Mouse (Mus musculus) Patski (cell line): Measurements from ENCODE around the gene Phf12. TPM values are rescaled to one million over a fixed set of nuclear protein-coding genes. Genes with fewer than 3 reads are reported as not detected.

Experiments
- ATAC-seq: fragments of 100-300 bp; one replicate; pipeline ENCODE4 v1.8.0; 2021
- CTCF ChIA-PET: fragments of 350-600 bp; sonication (Branson Sonifier 250); formaldehyde crosslinking; loops from one replicate; lab custom pipeline; 2022; ENCODE audit warnings: inconsistent platforms; lab: Charles Lee
- POLR2A ChIA-PET: fragments of 350-600 bp; sonication (Branson Sonifier 250); formaldehyde crosslinking; loops from one replicate; lab custom pipeline; 2022; ENCODE audit warnings: antibody characterized with exemption, inconsistent platforms; lab: Charles Lee
- DNase-seq: peaks from one replicate; pipeline ENCODE4 v3.0.0-alpha.2; 2011; ENCODE audit warnings: low read depth, low spot score
- H3K27me3 ChIP-seq: fragments of 371-371 bp; one replicate; pipeline ENCODE4 v1.5.1; 2021
- CTCF ChIP-seq: fragments of 100-300 bp; IDR thresholded peaks from one replicate; pipeline ENCODE4 v1.5.1; 2021
- in situ Hi-C: fragments of 300-500 bp; cut with MboI; formaldehyde crosslinking; loops from 3 replicates; pipeline ENCODE4 v1.11.1; 2018; ENCODE audit warnings: low pct_unique_long_range_greater_than_20kb, mixed read lengths
- polyA plus RNA-seq: library from polyadenylated mRNA; unstranded; gene quantifications from one replicate; pipeline ENCODE4 v1.2.3, GENCODE M21; 2021

Phf12 gene
- polyA plus RNA-seq, 1 experiment from 2014 or later: 60.8 TPM

DNA sequence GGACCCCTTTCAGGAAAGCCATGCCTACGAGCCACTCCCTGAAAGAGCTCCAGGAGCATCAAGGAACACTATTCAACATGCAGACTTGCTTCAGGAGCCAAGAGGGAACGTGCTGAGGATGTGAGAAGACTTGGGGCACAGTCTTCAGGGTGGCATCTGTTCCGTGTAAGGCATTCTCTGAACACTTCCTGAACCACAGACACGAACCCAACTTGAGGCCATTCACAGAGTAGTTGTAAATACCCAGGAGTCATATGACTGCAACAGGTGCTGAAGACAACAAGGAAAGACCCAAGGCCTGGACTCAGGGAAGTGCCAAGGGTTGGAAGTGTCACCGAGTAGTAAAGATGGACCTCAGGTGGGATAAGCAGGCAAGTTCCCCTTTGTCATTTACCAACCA, 85.0 kb downstream of the Phf12 start:
- DNase-seq: no peak
- H3K27me3 ChIP-seq: no peaks in the 10 kb centered on the region
- ChIA-PET CTCF (no interaction called here), POLR2A (no interaction called here)
- no peak for ATAC-seq
- TF ChIP-seq CTCF: no peak
- in situ Hi-C loops: no loop called here

DNA sequence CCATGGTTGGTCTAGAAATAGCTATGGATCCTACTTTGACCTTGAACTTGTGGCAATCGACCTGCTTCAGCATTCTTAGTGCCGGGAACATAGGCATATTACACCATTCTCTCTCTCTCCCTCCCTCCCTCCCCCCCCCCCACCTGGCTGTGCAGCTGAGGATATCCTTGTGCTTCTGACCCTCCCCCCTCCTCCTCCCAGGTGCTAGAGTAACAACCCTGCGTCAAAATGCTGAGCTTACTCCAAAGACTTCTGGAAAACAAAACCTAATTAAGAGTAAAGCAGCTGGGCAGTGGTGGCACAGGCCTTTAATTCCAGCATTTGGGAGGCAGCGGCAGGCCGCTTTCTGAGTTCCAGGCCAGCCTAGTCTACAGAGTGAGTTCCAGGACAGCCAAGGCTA, 86.6 kb downstream of the Phf12 start:
- POLR2A ChIA-PET: no interaction called here
- TF ChIP-seq CTCF: no peak
- in situ Hi-C loops: no loop called here

DNA sequence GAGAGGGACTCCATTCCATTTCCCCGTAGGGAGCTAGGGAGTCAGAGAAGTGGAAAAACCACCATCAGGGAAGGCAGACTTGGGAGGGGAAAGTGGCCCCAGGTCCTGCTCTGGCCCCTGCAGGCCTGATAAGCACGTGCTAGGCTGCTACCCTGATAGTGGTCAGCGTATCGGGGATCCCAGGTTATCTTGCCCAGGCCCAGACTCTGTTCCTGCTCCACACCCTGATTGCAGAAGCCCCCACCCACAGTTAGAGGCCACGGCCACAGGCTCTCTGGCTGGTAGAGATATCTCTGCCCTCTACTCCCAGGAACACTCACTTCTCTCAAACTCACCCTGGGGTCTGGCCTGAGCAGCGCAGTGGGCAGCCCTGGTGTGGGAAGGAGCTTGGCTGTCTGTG, 87.1 kb downstream of the Phf12 start:
- POLR2A ChIA-PET: no interaction called here
- no peak for ATAC-seq
- H3K27me3 ChIP-seq: no peaks in the 10 kb centered on the region
- TF ChIP-seq CTCF: no peak
- CTCF ChIA-PET: interaction anchor here (1.1 to 1.5 kb wide), 2 partner anchors 11 to 82 kb away, joined by 3 to 8 read pairs; partner anchors contain the start of gene Eral1
- in situ Hi-C loops: no loop called here
- DNase-seq: no peak

More for the DNA sequence above, 86.6 kb downstream of the Phf12 start:
- no peaks in the 10 kb centered on the region for H3K27me3 ChIP-seq
- CTCF ChIA-PET: interaction anchor here (1.1 to 1.5 kb wide), 2 partner anchors 11 to 83 kb away, joined by 3 to 8 read pairs; partner anchors contain the start of gene Eral1
- DNase-seq (no peak), ATAC-seq (no peak)

DNA sequence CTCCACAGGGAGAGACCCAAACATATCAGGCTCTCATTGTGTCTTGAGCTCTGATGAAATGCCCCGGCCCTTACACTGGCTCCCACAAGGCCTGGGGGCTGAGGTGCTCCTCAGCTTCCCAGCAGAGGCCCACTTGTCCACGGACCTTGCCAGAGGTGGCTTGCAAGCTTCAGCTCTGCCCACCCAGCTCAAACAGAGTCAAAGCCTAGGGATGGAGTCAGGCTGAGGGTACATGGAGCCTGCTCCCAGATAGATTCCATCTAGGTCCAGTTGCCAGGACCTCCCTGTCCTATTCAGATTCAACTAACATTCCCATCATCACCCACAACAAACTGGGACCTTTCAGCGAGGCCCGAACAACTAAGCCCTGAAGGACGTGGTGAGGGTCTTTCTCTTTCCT, 89.4 kb downstream of the Phf12 start:
- POLR2A ChIA-PET: no interaction called here
- DNase-seq: no peak

DNA sequence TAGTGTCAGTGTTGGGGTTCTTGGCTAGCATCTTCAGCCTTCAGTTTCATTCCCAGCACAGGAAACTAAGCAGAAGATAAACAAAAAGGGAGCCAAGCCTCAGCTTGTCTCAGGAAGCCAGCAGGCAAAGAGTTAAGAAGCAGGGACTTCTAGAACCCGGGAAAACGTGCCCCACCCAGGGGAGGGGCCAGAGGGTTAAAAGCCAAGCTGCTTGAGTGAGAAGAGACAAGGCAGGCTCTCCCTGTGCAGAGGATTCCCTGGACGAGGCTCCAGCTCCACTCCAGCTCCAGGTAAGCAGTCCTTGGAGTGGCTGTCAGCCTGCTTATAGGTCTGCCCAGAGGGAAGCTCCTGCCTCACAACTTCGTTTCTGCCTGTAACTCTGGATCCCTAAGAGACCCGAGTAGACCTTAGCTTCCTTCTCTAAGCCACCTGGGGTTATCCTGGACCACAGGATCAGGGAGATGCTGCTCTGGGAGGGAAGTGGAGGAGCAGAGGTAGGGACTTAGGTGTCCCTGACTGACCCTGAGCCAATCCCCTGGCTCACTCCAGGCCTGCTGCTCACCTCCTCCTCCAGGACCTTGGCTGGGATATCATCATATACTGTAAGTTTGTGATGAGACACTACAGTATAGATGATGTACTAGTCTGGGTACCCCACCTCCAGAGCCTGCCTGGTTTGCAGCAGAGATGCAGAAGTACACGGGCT, 90.0 kb downstream of the Phf12 start:
- ChIA-PET CTCF (no interaction called here), POLR2A (no interaction called here)
- DNase-seq: no peak
- in situ Hi-C loops: no loop called here
- H3K27me3 ChIP-seq: no peaks in the 10 kb centered on the region
- no peak for TF ChIP-seq CTCF
- ATAC-seq: no peak

More for the DNA sequence above, 89.4 kb downstream of the Phf12 start:
- no peak for TF ChIP-seq CTCF
- ATAC-seq: no peak
- in situ Hi-C loops: no loop called here
- H3K27me3 ChIP-seq: no peaks in the 10 kb centered on the region
- CTCF ChIA-PET: no interaction called here

DNA sequence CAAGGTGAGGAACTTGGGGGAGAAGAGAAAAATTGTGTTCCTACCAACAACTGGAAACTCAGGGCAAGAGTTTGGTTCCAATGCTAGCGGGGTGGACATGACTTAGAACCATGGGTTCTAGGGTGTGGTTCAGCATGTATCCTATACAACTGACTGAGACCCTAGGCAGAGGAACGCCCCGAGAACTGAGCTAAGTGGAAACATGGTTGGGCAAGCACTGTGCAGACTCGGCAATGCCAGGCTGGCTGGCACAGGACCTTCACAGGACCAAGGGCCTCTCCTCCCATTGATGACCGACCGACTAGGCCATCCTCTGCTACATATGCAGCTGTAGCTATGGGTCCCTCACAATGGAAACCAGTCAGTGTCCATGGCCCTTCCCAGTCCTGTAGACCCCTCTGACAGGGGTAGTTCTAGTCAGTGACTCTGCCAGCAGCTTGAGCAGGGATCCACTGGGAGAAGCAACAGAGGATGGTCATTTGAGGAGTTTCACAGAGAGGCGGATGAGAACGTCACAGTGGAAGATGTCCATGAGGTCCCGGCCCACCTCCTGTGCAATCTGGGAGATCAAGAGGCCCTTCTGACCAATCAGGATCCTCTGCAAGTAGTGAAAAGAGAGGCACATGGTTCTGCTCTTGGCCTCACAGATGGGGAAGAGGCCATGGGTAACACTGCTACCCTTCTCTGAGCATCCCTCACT, 91.2 kb downstream of the Phf12 start:
- POLR2A ChIA-PET: no interaction called here
- ATAC-seq (no peak), DNase-seq (no peak)
- no peak for TF ChIP-seq CTCF
- H3K27me3 ChIP-seq: no peaks in the 10 kb centered on the region
- CTCF ChIA-PET: no interaction called here
- in situ Hi-C loops: no loop called here

DNA sequence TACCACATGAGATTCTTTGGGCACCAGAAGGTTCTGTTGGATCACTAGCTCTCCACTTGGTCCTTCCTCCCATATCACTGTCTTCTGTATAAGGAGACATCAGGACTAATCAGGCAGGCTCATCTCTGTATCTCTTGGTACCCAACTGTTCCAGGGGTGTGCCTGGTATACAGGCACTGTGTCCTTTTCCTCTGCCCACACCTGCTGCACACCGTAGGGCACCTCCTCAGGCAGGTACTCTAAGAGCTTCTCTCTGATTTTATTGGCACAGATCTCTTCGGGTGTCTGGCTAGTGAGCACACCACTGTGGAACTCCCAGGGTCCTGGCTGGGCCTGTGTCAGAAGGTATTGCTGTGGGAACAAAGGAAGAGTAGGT, 91.7 kb downstream of the Phf12 start:
- ChIA-PET CTCF (no interaction called here), POLR2A (no interaction called here)
- no peak for TF ChIP-seq CTCF
- no peak for ATAC-seq
- in situ Hi-C loops: no loop called here
- no peak for DNase-seq
- no peaks in the 10 kb centered on the region for H3K27me3 ChIP-seq

DNA sequence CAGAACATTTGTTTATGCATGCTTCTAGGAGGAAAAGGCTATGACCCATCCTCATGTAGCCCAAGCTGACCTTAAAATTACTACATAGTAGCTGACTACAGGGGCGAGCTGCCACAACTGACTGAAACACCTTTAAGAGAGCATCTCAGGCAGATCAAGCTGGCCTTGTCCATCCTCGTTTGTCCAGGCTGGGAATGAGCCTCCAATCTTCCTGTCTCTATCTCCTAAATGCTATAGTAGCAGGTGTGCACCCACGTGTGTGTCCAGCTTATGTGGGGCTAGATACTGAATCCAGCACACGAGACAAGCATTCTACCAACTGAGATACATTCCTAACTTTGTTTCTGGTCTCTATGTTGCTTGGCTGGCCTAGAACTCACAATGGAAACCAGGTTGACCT, 92.1 kb downstream of the Phf12 start:
- no peaks in the 10 kb centered on the region for H3K27me3 ChIP-seq
- ChIA-PET POLR2A (no interaction called here), CTCF (no interaction called here)
- no peak for TF ChIP-seq CTCF
- no peak for ATAC-seq
- in situ Hi-C loops: no loop called here
- no peak for DNase-seq

Other genes with a start within 250 kb of the Phf12 start
- gene Myo18a, start 219.5 kb upstream of the Phf12 start, polyA plus RNA-seq: 166 TPM
- 0.14 TPM for gene Gm10277, start 195.0 kb upstream of the Phf12 start, polyA plus RNA-seq
- 0.15 TPM for gene Pipox, start 88.7 kb upstream of the Phf12 start, polyA plus RNA-seq
- gene Sez6, start 52.0 kb upstream of the Phf12 start, polyA plus RNA-seq: not detected
- 17.9 TPM for gene Dhrs13, start 49.5 kb downstream of the Phf12 start, polyA plus RNA-seq
- 143 TPM for gene Flot2, start 55.2 kb downstream of the Phf12 start, polyA plus RNA-seq
- gene Eral1, start 97.6 kb downstream of the Phf12 start, polyA plus RNA-seq: 22.1 TPM
- gene Fam222b, start 111.9 kb downstream of the Phf12 start, polyA plus RNA-seq: 18.6 TPM
- 101 TPM for gene Traf4, start 182.8 kb downstream of the Phf12 start, polyA plus RNA-seq
- gene Nek8, start 193.9 kb downstream of the Phf12 start, polyA plus RNA-seq: 19.6 TPM
- gene Tlcd1, start 194.0 kb downstream of the Phf12 start, polyA plus RNA-seq: 13.6 TPM
- 1,270 TPM for gene Rpl23a, start 200.8 kb downstream of the Phf12 start, polyA plus RNA-seq
- gene Rab34, start 205.7 kb downstream of the Phf12 start, polyA plus RNA-seq: 138 TPM
- gene Proca1, start 210.6 kb downstream of the Phf12 start, polyA plus RNA-seq: 0.18 TPM